Mouse (Mus musculus): ENCODE results near the gene Olfr616.
"Not testable (repeated sequence)": the region's sequence is repeated elsewhere in the genome, so short reads cannot be mapped to it uniquely, and the experiment has no call there.

The Olfr616 gene

GRCm38 (mm10) chr7:103569043-103569442 is at the start of gene Olfr616:
Gene Olfr616, minus strand, starts transcription at chr7:103569143.
- no peak for DNase-seq

DNA sequence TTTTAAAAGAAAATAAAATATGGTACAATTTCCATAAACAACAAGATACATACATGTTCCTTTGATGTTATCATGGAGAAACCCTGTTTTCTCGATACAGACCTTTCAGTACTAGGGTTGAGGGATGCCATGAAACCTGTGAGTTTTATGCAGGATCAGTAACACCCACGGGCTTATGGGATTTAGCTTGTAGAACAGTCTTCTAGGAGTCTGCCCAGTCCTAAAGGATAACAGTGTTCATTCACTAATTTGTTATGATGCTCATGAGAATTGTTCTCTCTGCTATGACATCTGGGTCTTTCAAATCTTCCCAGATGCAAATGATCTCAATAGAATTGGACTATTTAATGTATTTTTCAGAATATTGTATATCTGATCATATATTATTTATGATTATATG is 43.5 kb upstream of the Olfr616 start, which contains the start of gene Olfr620:
Olfr620 (minus strand) TSS at position 101 of the 400 bp plus-strand sequence.
- DNase-seq: no peak

DNA sequence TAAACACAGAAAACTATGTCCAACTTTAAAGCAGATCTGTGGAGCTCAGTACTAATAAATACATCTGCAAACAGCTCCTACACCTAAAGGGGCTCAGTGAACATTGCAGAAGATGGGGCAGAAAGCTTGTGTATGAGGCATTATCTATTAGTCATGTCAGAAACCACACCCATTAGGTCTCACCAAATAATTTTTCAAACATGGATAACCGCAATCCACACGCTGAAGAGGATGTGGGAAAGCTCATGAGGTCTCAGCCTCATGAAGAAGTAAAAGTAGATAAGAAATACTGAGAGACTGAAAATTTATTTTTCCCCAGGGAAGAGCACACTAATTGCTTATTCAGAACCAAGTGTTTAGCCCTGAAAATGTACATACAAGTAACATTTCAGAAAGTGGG is 38.5 kb upstream of the Olfr616 start:
- no peak for DNase-seq

DNA sequence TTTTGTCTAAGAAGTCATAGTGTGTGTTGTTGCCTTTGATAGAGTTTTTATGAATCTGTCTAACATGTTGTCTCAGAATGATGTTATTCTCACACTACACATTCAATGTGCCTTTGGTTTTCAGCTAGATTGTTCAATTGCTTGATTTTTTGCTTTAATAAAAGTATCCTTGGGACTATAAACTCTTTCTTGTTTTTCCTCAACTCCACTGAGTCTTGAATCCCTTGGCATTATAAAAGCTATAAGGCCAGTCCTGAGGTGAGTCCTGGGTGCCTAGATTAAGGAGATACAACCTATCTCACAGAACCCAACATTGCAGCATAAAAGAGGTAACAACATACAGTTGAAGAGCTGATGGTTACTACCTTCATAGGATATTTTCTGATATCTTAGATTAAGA is 31.3 kb upstream of the Olfr616 start, which contains the start of gene Olfr619:
Olfr619 (plus strand) TSS at position 301 of the 400 bp plus-strand sequence.
- no peak for DNase-seq

DNA sequence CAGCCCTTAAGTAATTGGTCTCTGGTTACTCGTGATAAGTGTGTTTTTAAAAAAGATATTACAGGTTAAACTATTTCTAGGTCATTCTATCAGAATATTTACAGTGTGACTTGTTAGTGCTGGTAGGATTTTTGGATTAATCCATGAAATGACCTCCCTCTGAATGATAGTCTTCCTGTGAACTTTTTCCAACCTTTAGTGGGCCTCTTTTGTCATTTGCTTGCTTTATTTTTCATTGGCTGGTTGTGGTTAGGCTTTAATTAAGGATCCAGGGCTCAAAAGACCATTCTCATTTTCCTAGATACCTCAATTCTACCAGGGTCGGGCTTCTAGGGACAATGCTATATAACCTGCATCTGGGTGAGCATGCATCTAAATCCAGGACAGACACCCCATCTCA is 20.9 kb upstream of the Olfr616 start, which contains the start of gene Olfr618:
Olfr618 (plus strand) TSS at position 301 of the 400 bp plus-strand sequence.
- no peak for DNase-seq

DNA sequence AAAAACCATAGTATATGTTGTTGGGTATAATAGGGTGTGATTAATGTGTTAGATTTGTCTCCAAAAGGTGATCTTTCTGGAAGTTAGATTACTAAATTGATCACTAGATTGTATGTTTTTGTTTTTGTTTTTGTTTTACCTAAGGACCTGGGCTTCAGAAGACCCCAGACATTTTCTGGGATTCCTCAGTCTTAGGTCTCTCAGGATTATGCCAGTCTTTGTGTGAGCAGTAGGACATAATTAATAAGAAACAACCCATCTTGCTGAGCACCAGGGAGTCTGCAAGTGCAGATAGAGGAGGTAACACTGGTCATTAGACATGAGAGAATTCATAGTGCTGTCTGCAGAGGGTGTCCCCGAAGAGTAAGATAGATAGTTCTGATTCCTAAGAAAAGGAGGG is 3.8 kb upstream of the Olfr616 start, which contains the start of gene Olfr617:
Olfr617 (plus strand) TSS at position 301 of the 400 bp plus-strand sequence.
- no peak for DNase-seq

GRCm38 (mm10) chr7:103555779-103556178 is 13.2 kb downstream of the Olfr616 start, which contains the start of gene Olfr615:
Gene Olfr615, plus strand, starts transcription at chr7:103556079.
- DNase-seq: no peak

DNA sequence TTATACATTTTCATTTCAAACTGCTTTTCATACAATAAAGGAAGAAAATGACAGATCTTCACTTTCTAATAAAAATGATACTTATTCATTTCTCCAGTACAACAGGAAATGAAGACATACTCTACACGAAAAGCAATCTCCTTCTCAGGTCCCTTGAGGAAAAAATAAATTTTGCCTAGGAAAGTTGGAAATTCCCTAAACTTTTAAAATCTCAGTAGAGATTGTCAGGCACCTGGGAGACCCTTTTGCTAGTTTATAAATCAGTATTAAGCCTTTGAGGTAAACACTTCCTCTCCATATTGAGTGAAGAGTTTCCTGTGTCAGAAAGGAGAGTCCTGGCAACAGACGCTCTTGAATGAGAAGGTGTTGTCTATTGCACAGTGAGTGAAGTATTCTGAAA is 21.2 kb downstream of the Olfr616 start, which contains the start of gene Olfr613:
Olfr613 (plus strand) TSS at position 301 of the 400 bp plus-strand sequence.
- no peak for DNase-seq

DNA sequence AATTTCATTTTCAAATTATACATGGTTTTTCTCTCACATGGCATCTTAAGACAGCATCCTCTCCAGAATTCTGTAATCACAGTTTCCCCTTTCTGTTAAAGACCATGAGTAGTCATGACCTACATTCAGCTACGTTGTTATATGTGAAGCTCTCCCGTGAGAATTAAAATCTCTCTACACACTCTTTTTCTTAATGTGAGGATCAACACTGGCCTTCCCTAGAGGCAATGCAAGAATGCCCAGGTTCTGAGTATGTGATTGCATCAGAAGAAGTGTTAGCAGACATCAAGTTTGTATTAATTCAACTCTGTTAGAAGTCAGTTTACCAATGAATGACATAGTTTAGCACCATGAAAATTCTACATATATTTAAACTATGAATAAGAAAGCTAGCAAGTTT is 26.3 kb downstream of the Olfr616 start, which contains the start of gene Olfr612:
Olfr612 (minus strand) TSS at position 101 of the 400 bp plus-strand sequence.
- DNase-seq: not testable (repeated sequence)

GRCm38 (mm10) chr7:103520746-103521145 is 48.2 kb downstream of the Olfr616 start, which contains the start of gene Olfr611:
Gene Olfr611, minus strand, starts transcription at chr7:103520846.
- DNase-seq: not testable (repeated sequence)

All from heart, adult 11 months (tissue).